Mouse (Mus musculus) CH12.LX (cell line): ENCODE data around the gene St6gal1.

Source experiments
- CTCF ChIP-seq, 2 experiments: IDR thresholded peaks in 1 of 2; conservative IDR thresholded peaks in 1 of 2; 2 replicates each; pipeline ENCODE4 v1.5.1; 2011 to 2012; ENCODE audit warnings: low read depth in 2 of 2, low read length in 2 of 2, improper control_type of control experiment in 1 of 2, inconsistent platforms in 1 of 2, mild to moderate bottlenecking in 1 of 2, moderate library complexity in 1 of 2
- ETS1 ChIP-seq: conservative IDR thresholded peaks from 2 replicates; pipeline ENCODE4 v1.6.1; 2012; ENCODE audit warnings: low read depth, mild to moderate bottlenecking, inconsistent platforms, low read length, improper control_type of control experiment, moderate library complexity
- MAFK ChIP-seq: IDR thresholded peaks from 2 replicates; pipeline ENCODE4 v1.6.1; 2011; ENCODE audit warnings: low read length, improper control_type of control experiment; ENCODE audit not compliant: insufficient replicate concordance
- NRF1 ChIP-seq: IDR thresholded peaks from 2 replicates; pipeline ENCODE4 v1.6.1; 2014; ENCODE audit warnings: low read depth, mild to moderate bottlenecking, inconsistent platforms, low read length, improper control_type of control experiment, moderate library complexity

DNA sequence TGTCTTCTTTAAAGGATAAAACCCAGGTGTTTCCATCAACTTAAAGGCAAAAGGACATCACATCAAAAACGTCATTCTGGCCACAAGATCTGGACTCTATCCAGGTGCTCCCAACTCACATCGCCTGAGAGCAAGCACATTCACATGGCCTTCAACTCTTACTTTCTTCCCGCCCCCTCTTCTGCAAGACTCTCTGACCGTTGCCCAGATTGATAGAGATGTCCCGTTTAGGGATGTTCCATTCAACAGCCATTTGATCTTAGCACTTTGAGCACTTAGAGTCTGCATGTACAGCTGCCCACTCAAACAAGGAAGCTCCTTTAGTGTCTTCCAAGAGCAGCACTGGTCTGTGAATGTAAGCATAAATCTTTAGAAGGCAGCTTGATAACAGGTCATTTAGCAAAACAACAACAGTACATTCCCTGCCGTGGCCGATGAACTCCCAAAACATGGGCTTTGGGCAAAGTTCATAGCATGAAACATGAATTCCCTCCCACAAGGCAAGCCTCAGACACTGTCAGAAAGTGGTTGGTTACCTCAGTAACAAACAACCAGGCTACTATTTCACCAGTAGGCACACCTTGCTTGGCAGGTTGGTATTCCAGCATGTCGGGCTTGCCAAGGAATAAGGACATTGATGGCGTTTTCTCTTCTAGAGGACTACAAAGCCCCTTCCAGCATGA lies 32.8 kb upstream of the St6gal1 start:
- TF ChIP-seq NRF1 (no peak), CTCF (conservative IDR thresholded peaks at IDR 0.05 in 1 of 2, IDR thresholded peaks at IDR 0.05 in 1 of 2; ENCODE audit: low read depth in 2 of 2, low read length in 2 of 2) (no peak), MAFK (no peak), ETS1 (no peak)
